Mouse (Mus musculus): ENCODE measurements around the gene Spcs1.

The Spcs1 gene

GRCm38 (mm10) chr14:30949986-30950385 lies 51.5 kb downstream of the Spcs1 start:
- DNase-seq (ENCODE audit: low spot score), result no peak

Measured in MN1 (cell line).